Mouse (Mus musculus): Measurements from ENCODE around the gene Aqp2.

The Aqp2 gene

GRCm38 (mm10) chr15:99578802-99579485, at the start of gene Aqp2:
Gene Aqp2, plus strand, starts transcription at chr15:99579055.
- DNase-seq, result no peak

- no peak for DNase-seq
Observed at GRCm38 (mm10) chr15:99531146-99531545, 47.7 kb upstream of the Aqp2 start.

- DNase-seq, result no peak
Observed at GRCm38 (mm10) chr15:99532023-99532422, 46.8 kb upstream of the Aqp2 start.

GRCm38 (mm10) chr15:99536889-99537862, 41.7 kb upstream of the Aqp2 start:
- DNase-seq, result no peak

- DNase-seq, result no peak
Observed at GRCm38 (mm10) chr15:99539891-99540290, 39.0 kb upstream of the Aqp2 start.

GRCm38 (mm10) chr15:99544047-99544446, 34.8 kb upstream of the Aqp2 start:
- no peak for DNase-seq

GRCm38 (mm10) chr15:99546596-99546995, 32.3 kb upstream of the Aqp2 start:
- DNase-seq, result no peak

- no peak for DNase-seq
Observed at GRCm38 (mm10) chr15:99547732-99548131, 31.1 kb upstream of the Aqp2 start.

- no peak for DNase-seq
Observed at GRCm38 (mm10) chr15:99549901-99550300, 29.0 kb upstream of the Aqp2 start.

- DNase-seq, result no peak
Observed at GRCm38 (mm10) chr15:99553767-99554166, 25.1 kb upstream of the Aqp2 start.

- DNase-seq, result no peak
Observed at GRCm38 (mm10) chr15:99558947-99559346, 19.9 kb upstream of the Aqp2 start.

- DNase-seq, result no peak
Observed at GRCm38 (mm10) chr15:99560246-99560645, 18.6 kb upstream of the Aqp2 start.

GRCm38 (mm10) chr15:99567371-99567770, 11.5 kb upstream of the Aqp2 start:
- peak; percentile 22 for DNase-seq

- no peak for DNase-seq
Observed at GRCm38 (mm10) chr15:99568682-99569081, 10.2 kb upstream of the Aqp2 start.

GRCm38 (mm10) chr15:99569123-99569522, 9.7 kb upstream of the Aqp2 start:
- no peak for DNase-seq

GRCm38 (mm10) chr15:99583463-99584344, 4.8 kb downstream of the Aqp2 start:
- peak; percentile 57 for DNase-seq

- no peak for DNase-seq
Observed at GRCm38 (mm10) chr15:99584407-99585202, 5.8 kb downstream of the Aqp2 start.

GRCm38 (mm10) chr15:99585741-99586140, 6.9 kb downstream of the Aqp2 start:
- no peak for DNase-seq

- DNase-seq, result no peak
Observed at GRCm38 (mm10) chr15:99586525-99586924, 7.7 kb downstream of the Aqp2 start.

- DNase-seq, result no peak
Observed at GRCm38 (mm10) chr15:99589237-99589636, 10.4 kb downstream of the Aqp2 start.

- no peak for DNase-seq
Observed at GRCm38 (mm10) chr15:99589704-99590103, 10.8 kb downstream of the Aqp2 start.

All from kidney, adult 18-20 months (tissue).